ENCODE assay signal across 19 mouse cellular contexts in genomic region chr2:68412149-68412548, GRCm38 (mm10). TPM values are rescaled to one million over a fixed set of nuclear protein-coding genes. Genes with fewer than 3 reads are reported as not detected.
A peak's percentile ranks its signal among the peaks of the same experiment; 100 is the strongest.
DNase-seq lines count a peak whose midpoint lies in the region; ATAC-seq and TF ChIP-seq lines count a peak whose summit lies in the region.
"Had no signal": no experiment of that assay in that cellular context is flagged by ENCODE, and none has a peak within 500 bp of the region (broad histone marks: within the 10 kb centered on the region; RNA-seq: fewer than 3 reads in every experiment).

No protein-coding gene starts in this region.

- TF ChIP-seq CTCF in cortical plate, adult 2 months (IDR thresholded peaks at IDR 0.05; ENCODE audit: extremely low read depth, insufficient read depth, low read length) = no peak
- TF ChIP-seq CTCF in stomach, postnatal 0 days (IDR thresholded peaks at IDR 0.05; ENCODE audit: low read depth) = no peak

- H3K4me1 ChIP-seq in heart, embryonic 11.5 days (ENCODE audit: control insufficient read depth, insufficient read depth, low read length) = peaks cover 53% of the 10 kb centered on the region
- peaks cover 31% of the 10 kb centered on the region for H3K4me1 ChIP-seq in kidney, embryonic 16.5 days (ENCODE audit: insufficient read depth, low read length)
- H3K4me1 ChIP-seq in cortical plate, adult 2 months (ENCODE audit: control insufficient read depth, insufficient read depth, low read length) = peaks cover 11% of the 10 kb centered on the region
- 0 out of 2 replicates have a peak, but pooled peaks cover 2% of the 10 kb centered on the region for H3K4me1 ChIP-seq in stomach, postnatal 0 days (replicated peaks; ENCODE audit: control insufficient read depth, insufficient read depth)
- H3K4me1 ChIP-seq in forebrain, embryonic 13.5 days = peaks cover 43% of the 10 kb centered on the region

- no peaks in the 10 kb centered on the region for H3K9me3 ChIP-seq in heart, embryonic 11.5 days (replicated peaks; ENCODE audit: control insufficient read depth, low read length)
- H3K9me3 ChIP-seq in kidney, embryonic 16.5 days (ENCODE audit: low read length) = no peaks in the 10 kb centered on the region; the same call in 1 of the 2 replicates
- no peaks in the 10 kb centered on the region for H3K9me3 ChIP-seq in stomach, postnatal 0 days (ENCODE audit: control insufficient read depth, low read length)
- no peaks in the 10 kb centered on the region for H3K9me3 ChIP-seq in forebrain, embryonic 13.5 days (replicated peaks)
- H3K9me3 ChIP-seq: forebrain, embryonic 15.5 days; hindbrain, embryonic 15.5 days; intestine, embryonic 15.5 days; midbrain, embryonic 13.5 days; neural tube, embryonic 12.5 days had no signal

- no peak for ATAC-seq in heart, embryonic 11.5 days (replicated peaks; ENCODE audit: insufficient number of reproducible peaks, low FRiP score, low TSS enrichment)
- ATAC-seq in kidney, embryonic 16.5 days (ENCODE audit: low FRiP score, low TSS enrichment) = no peak
- no peak for ATAC-seq in stomach, postnatal 0 days (ENCODE audit: low FRiP score, low TSS enrichment)
- ATAC-seq in forebrain, embryonic 13.5 days = no peak
- ATAC-seq: forebrain, embryonic 15.5 days; intestine, embryonic 15.5 days; midbrain, embryonic 13.5 days had no signal

- no peaks in the 10 kb centered on the region; the same call in 1 of the 2 replicates for H3K36me3 ChIP-seq in heart, embryonic 11.5 days (ENCODE audit: control insufficient read depth, insufficient read depth, low read length)
- no peaks in the 10 kb centered on the region for H3K36me3 ChIP-seq in kidney, embryonic 16.5 days (ENCODE audit: insufficient read depth, low read length)
- no peaks in the 10 kb centered on the region for H3K36me3 ChIP-seq in stomach, postnatal 0 days (ENCODE audit: control insufficient read depth, insufficient read depth, low read length)
- H3K36me3 ChIP-seq in forebrain, embryonic 13.5 days (ENCODE audit: poor library complexity, severe bottlenecking) = no peaks in the 10 kb centered on the region
- H3K36me3 ChIP-seq: forebrain, embryonic 15.5 days; hindbrain, embryonic 15.5 days; intestine, embryonic 15.5 days; midbrain, embryonic 13.5 days; neural tube, embryonic 12.5 days had no signal

- no peaks in the 10 kb centered on the region for H3K27me3 ChIP-seq in heart, embryonic 11.5 days (ENCODE audit: control insufficient read depth, insufficient read depth, low read length)
- H3K27me3 ChIP-seq in kidney, embryonic 16.5 days (ENCODE audit: insufficient read depth, low read length) = no peaks in the 10 kb centered on the region
- H3K27me3 ChIP-seq in stomach, postnatal 0 days (ENCODE audit: control insufficient read depth, insufficient read depth, low read length) = no peaks in the 10 kb centered on the region
- no peaks in the 10 kb centered on the region for H3K27me3 ChIP-seq in forebrain, embryonic 13.5 days
- H3K27me3 ChIP-seq: forebrain, embryonic 15.5 days; hindbrain, embryonic 15.5 days; intestine, embryonic 15.5 days; midbrain, embryonic 13.5 days; neural tube, embryonic 12.5 days had no signal

- H3K9ac ChIP-seq in heart, embryonic 11.5 days (ENCODE audit: low read depth, low read length) = no peak overlapping the region
- H3K9ac ChIP-seq in kidney, embryonic 16.5 days (replicated peaks; ENCODE audit: low read length) = no peak overlapping the region
- no peak overlapping the region for H3K9ac ChIP-seq in stomach, postnatal 0 days (ENCODE audit: low read length)
- H3K9ac ChIP-seq in forebrain, embryonic 13.5 days = no peak overlapping the region
- H3K9ac ChIP-seq: forebrain, embryonic 15.5 days; hindbrain, embryonic 15.5 days; intestine, embryonic 15.5 days; midbrain, embryonic 13.5 days; neural tube, embryonic 12.5 days had no signal

- no peak for TF ChIP-seq POLR2A in cortical plate, adult 2 months (IDR thresholded peaks at IDR 0.05; ENCODE audit: extremely low read depth, insufficient read depth, low read length)

- no peak for DNase-seq in heart, adult 8-10 months (ENCODE audit: low spot score)
- DNase-seq in kidney, postnatal 25 days = no peak
- no peak for DNase-seq in stomach, postnatal 0 days (ENCODE audit: low spot score)
- DNase-seq: cerebellum, adult 2 months; lung, adult 18-20 months; lung, postnatal 14 days; thymus, adult 2 months had no signal

- peak overlapping the region; percentile 66 for H3K27ac ChIP-seq in heart, embryonic 11.5 days (ENCODE audit: low read depth, low read length)
- H3K27ac ChIP-seq in kidney, embryonic 16.5 days (ENCODE audit: low read length) = peak overlapping the region; percentile 54
- H3K27ac ChIP-seq in cortical plate, adult 2 months (ENCODE audit: insufficient read depth, low read length) = peak overlapping the region; percentile 8; the same call in 1 of the 2 replicates
- H3K27ac ChIP-seq in stomach, postnatal 0 days (replicated peaks) = 0 out of 2 replicates have a peak overlapping the region, but pooled peaks have one; percentile 53
- no peak overlapping the region for H3K27ac ChIP-seq in forebrain, embryonic 13.5 days
- H3K27ac ChIP-seq: hindbrain, embryonic 15.5 days; intestine, embryonic 15.5 days; kidney, postnatal 0 days; midbrain, embryonic 13.5 days; neural tube, embryonic 12.5 days had no signal

- H3K4me2 ChIP-seq in heart, embryonic 11.5 days = no peak overlapping the region
- H3K4me2 ChIP-seq in kidney, embryonic 16.5 days (replicated peaks; ENCODE audit: low read depth, low read length) = no peak overlapping the region
- no peak overlapping the region for H3K4me2 ChIP-seq in stomach, postnatal 0 days (replicated peaks; ENCODE audit: low read depth)
- H3K4me2 ChIP-seq in forebrain, embryonic 13.5 days = no peak overlapping the region
- H3K4me2 ChIP-seq: forebrain, embryonic 15.5 days; hindbrain, embryonic 15.5 days; intestine, embryonic 15.5 days; liver, embryonic 11.5 days; midbrain, embryonic 13.5 days; neural tube, embryonic 12.5 days had no signal

- no peak for TF ChIP-seq EP300 in stomach, postnatal 0 days (optimal IDR thresholded peaks at IDR 0.05)

- H3K4me3 ChIP-seq in heart, embryonic 11.5 days (ENCODE audit: low read depth, low read length) = no peak overlapping the region
- no peak overlapping the region for H3K4me3 ChIP-seq in kidney, embryonic 16.5 days (ENCODE audit: low read length)
- H3K4me3 ChIP-seq in cortical plate, adult 2 months (ENCODE audit: insufficient read depth, low read length) = no peak overlapping the region
- H3K4me3 ChIP-seq in stomach, postnatal 0 days (ENCODE audit: low read depth, low read length) = no peak overlapping the region
- H3K4me3 ChIP-seq in forebrain, embryonic 13.5 days = no peak overlapping the region
- H3K4me3 ChIP-seq: erythroblast, embryonic 14.5 days; forebrain, embryonic 15.5 days; hindbrain, embryonic 15.5 days; intestine, embryonic 15.5 days; midbrain, embryonic 13.5 days; neural tube, embryonic 12.5 days had no signal

- WGBS in heart, embryonic 11.5 days (ENCODE audit: insufficient replicate concordance) = 48% methylated on average over 5 of the region's 5 CpGs
- WGBS in kidney, embryonic 16.5 days = 85% methylated on average over 5 of the region's 5 CpGs
- 59% methylated on average over 5 of the region's 5 CpGs for WGBS in stomach, postnatal 0 days
- 92% methylated on average over 5 of the region's 5 CpGs for WGBS in forebrain, embryonic 13.5 days

RNA-seq across cellular contexts. Expression of gene Stk39, which starts 59.9 kb away (rescaled TPM):
- polyA plus RNA-seq in heart, embryonic 11.5 days (2014; fragmentation: Nextera tagmentation; extraction: Ambion mirVana) = 58.3 and 66.5 TPM in 2 replicates
- 10 to 100 TPM; 63.7 to 93.6 (median 79.1) TPM for total RNA-seq in heart, adult 8-10 months (2022)
- polyA plus RNA-seq in kidney, embryonic 16.5 days (2015; fragmentation: Nextera tagmentation; extraction: Ambion mirVana) = 11.7 and 14.9 TPM in 2 replicates
- polyA plus RNA-seq in cortical plate, adult 2 months (2012; rRNA removed) = 30.0 and 32.7 TPM in 2 replicates
- 20.9 and 23.6 TPM in 2 replicates for polyA plus RNA-seq in stomach, postnatal 0 days (2015; fragmentation: Nextera tagmentation; extraction: Ambion mirVana)
- 27.7 and 28.2 TPM in 2 replicates for polyA plus RNA-seq in forebrain, embryonic 13.5 days (2015; fragmentation: Nextera tagmentation; extraction: Ambion mirVana)
- polyA plus RNA-seq: erythroblast, embryonic 14.5 days had no signal
